ENCODE assay signal across 8 mouse cellular contexts in the genomic region with DNA sequence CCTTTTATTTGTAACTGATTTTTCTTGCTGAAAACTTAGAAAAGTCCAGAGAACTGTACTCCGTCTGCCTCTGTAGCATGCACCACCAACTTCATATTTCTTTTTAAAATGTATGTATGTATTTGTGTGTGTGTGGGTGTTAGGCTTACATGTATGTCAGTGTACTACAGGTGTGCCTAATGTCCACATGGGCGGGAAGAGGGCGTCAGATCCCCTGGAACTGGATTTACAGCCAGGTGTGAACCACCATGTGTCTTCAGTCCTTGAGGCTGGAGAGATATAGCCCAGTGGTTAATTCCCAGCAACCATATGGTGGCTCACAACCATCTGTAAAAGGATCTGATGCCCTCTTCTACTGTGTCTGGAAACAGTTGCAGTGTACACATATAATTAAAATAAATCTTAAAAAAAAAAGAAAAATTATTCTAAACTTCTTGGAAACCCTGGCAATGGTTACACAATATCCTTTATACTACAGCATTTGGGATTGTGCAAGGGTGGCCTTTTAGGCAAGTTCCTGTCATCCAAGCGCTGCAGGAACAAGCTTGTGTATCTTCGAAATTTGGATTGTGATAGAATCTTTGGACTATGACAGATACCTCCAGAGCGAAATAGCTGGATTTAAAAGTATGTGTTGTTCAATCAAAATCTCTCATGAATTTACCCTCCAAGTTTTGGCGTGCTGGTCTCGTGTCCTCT. TPM values are rescaled to one million over a fixed set of nuclear protein-coding genes. Genes with fewer than 3 reads are reported as not detected.
DNase-seq lines count a peak whose midpoint lies in the region; ATAC-seq and TF ChIP-seq lines count a peak whose summit lies in the region.

No protein-coding gene starts in this region.

- TF ChIP-seq CTCF in kidney, adult 2 months (conservative IDR thresholded peaks at IDR 0.05; ENCODE audit: insufficient read depth, insufficient read length, low read depth, low read length) = no peak

- ATAC-seq in kidney, embryonic 16.5 days (ENCODE audit: low FRiP score, low TSS enrichment) = no peak
- ATAC-seq in common myeloid progenitor, adult 5-6 weeks (replicated peaks; ENCODE audit: low read depth, poor library complexity, severe bottlenecking) = peak; percentile 36
- no peak for ATAC-seq in hindbrain, embryonic 16.5 days
- ATAC-seq in midbrain, embryonic 15.5 days (replicated peaks) = no peak

- no peak overlapping the region; the same call in 1 of the 2 replicates for H3K9ac ChIP-seq in kidney, embryonic 16.5 days (replicated peaks; ENCODE audit: low read length)
- no peak overlapping the region for H3K9ac ChIP-seq in hindbrain, embryonic 16.5 days (ENCODE audit: low read depth, low read length)
- 0 out of 2 replicates have a peak overlapping the region, but pooled peaks have one; percentile 45 for H3K9ac ChIP-seq in midbrain, embryonic 15.5 days

- WGBS in kidney, embryonic 16.5 days = 69% methylated on average over 8 of the region's 8 CpGs
- 69% methylated on average over 8 of the region's 8 CpGs for WGBS in kidney, adult 2 months
- 68% methylated on average over 8 of the region's 8 CpGs for WGBS in hindbrain, embryonic 16.5 days
- 69% methylated on average over 8 of the region's 8 CpGs for WGBS in midbrain, embryonic 15.5 days

- no peak for DNase-seq in kidney, adult 2 months
- DNase-seq in right cerebral cortex, postnatal 14 days = no peak
- DNase-seq in urinary bladder, postnatal 14 days (ENCODE audit: low spot score) = no peak
- no peak for DNase-seq in right cerebral cortex, postnatal 36 days (ENCODE audit: low spot score in 2 of 2)

- no peaks in the 10 kb centered on the region for H3K36me3 ChIP-seq in kidney, embryonic 16.5 days (ENCODE audit: insufficient read depth, low read length)
- no peaks in the 10 kb centered on the region for H3K36me3 ChIP-seq in kidney, adult 2 months (ENCODE audit: control insufficient read depth, insufficient read depth, low read length)
- 0 out of 2 replicates have a peak, but pooled peaks cover 2% of the 10 kb centered on the region for H3K36me3 ChIP-seq in hindbrain, embryonic 16.5 days (ENCODE audit: control insufficient read depth, insufficient read depth, low read length)
- H3K36me3 ChIP-seq in midbrain, embryonic 15.5 days (replicated peaks) = no peaks in the 10 kb centered on the region

- H3K4me1 ChIP-seq in kidney, embryonic 16.5 days (ENCODE audit: insufficient read depth, low read length) = 0 out of 2 replicates have a peak, but pooled peaks cover 5% of the 10 kb centered on the region
- no peaks in the 10 kb centered on the region for H3K4me1 ChIP-seq in kidney, adult 2 months (ENCODE audit: control insufficient read depth, insufficient read depth, low read length)
- peaks cover 3% of the 10 kb centered on the region; the same call in 1 of the 2 replicates for H3K4me1 ChIP-seq in hindbrain, embryonic 16.5 days (ENCODE audit: control insufficient read depth, insufficient read depth, low read depth, low read length)
- peaks cover 5% of the 10 kb centered on the region; the same call in 1 of the 2 replicates for H3K4me1 ChIP-seq in midbrain, embryonic 15.5 days

- peak overlapping the region; percentile 49; the same call in 1 of the 2 replicates for H3K4me2 ChIP-seq in kidney, embryonic 16.5 days (replicated peaks; ENCODE audit: low read depth, low read length)
- peak overlapping the region; percentile 83 for H3K4me2 ChIP-seq in hindbrain, embryonic 16.5 days (ENCODE audit: low read length)
- peak overlapping the region; percentile 66 for H3K4me2 ChIP-seq in midbrain, embryonic 15.5 days

- H3K9me3 ChIP-seq in kidney, embryonic 16.5 days (ENCODE audit: low read length) = no peaks in the 10 kb centered on the region
- H3K9me3 ChIP-seq in hindbrain, embryonic 16.5 days (ENCODE audit: control insufficient read depth, low read length) = no peaks in the 10 kb centered on the region
- H3K9me3 ChIP-seq in midbrain, embryonic 15.5 days = no peaks in the 10 kb centered on the region

- H3K4me3 ChIP-seq in kidney, embryonic 16.5 days (ENCODE audit: low read length) = no peak overlapping the region
- H3K4me3 ChIP-seq in kidney, adult 2 months (ENCODE audit: insufficient read depth, low read depth, low read length) = no peak overlapping the region
- H3K4me3 ChIP-seq in hindbrain, embryonic 16.5 days (ENCODE audit: low read length) = no peak overlapping the region; the same call in 1 of the 2 replicates
- peak overlapping the region; percentile 39 for H3K4me3 ChIP-seq in midbrain, embryonic 15.5 days

- no peak for TF ChIP-seq POLR2A in kidney, adult 2 months (IDR thresholded peaks at IDR 0.05; ENCODE audit: low read depth, low read length)

- H3K27me3 ChIP-seq in kidney, embryonic 16.5 days (ENCODE audit: insufficient read depth, low read length) = no peaks in the 10 kb centered on the region
- no peaks in the 10 kb centered on the region for H3K27me3 ChIP-seq in kidney, adult 2 months (replicated peaks; ENCODE audit: control insufficient read depth, insufficient read depth, low read length)
- H3K27me3 ChIP-seq in hindbrain, embryonic 16.5 days (replicated peaks; ENCODE audit: control insufficient read depth, insufficient read depth, low read length) = no peaks in the 10 kb centered on the region
- H3K27me3 ChIP-seq in midbrain, embryonic 15.5 days (replicated peaks) = no peaks in the 10 kb centered on the region

- no peak overlapping the region for H3K27ac ChIP-seq in kidney, embryonic 16.5 days (ENCODE audit: low read length)
- no peak overlapping the region for H3K27ac ChIP-seq in kidney, adult 2 months (ENCODE audit: insufficient read depth, low read depth, low read length)
- no peak overlapping the region for H3K27ac ChIP-seq in hindbrain, embryonic 16.5 days (ENCODE audit: low read depth, low read length)
- peak overlapping the region; percentile 67 for H3K27ac ChIP-seq in midbrain, embryonic 15.5 days

RNA-seq across cellular contexts. Expression of a gene that starts 17.0 kb away (rescaled TPM):
- polyA plus RNA-seq in kidney, embryonic 16.5 days (2015; fragmentation: Nextera tagmentation; extraction: Ambion mirVana) = 17.6 and 18.9 TPM in 2 replicates
- 31.0 and 39.7 TPM in 2 replicates for polyA plus RNA-seq in kidney, adult 2 months (2012; rRNA removed)
- 12.0 and 15.2 TPM in 2 replicates for total RNA-seq in common myeloid progenitor, adult 5-6 weeks (2017)
- 32.7 and 33.7 TPM in 2 replicates for polyA plus RNA-seq in hindbrain, embryonic 16.5 days (2015; fragmentation: Nextera tagmentation; extraction: Ambion mirVana)
- polyA plus RNA-seq in midbrain, embryonic 15.5 days (2015; fragmentation: Nextera tagmentation; extraction: Ambion mirVana) = 29.5 and 31.9 TPM in 2 replicates

RNA-seq across cellular contexts. Expression of a gene that starts 27.8 kb away (rescaled TPM):
- polyA plus RNA-seq in kidney, embryonic 16.5 days (2015; fragmentation: Nextera tagmentation; extraction: Ambion mirVana) = 5.9 and 6.3 TPM in 2 replicates
- 6.3 and 6.4 TPM in 2 replicates for polyA plus RNA-seq in kidney, adult 2 months (2012; rRNA removed)
- total RNA-seq in common myeloid progenitor, adult 5-6 weeks (2017) = 0.27 and 0.34 TPM in 2 replicates
- polyA plus RNA-seq in hindbrain, embryonic 16.5 days (2015; fragmentation: Nextera tagmentation; extraction: Ambion mirVana) = 0.79 and 1.2 TPM in 2 replicates
- polyA plus RNA-seq in midbrain, embryonic 15.5 days (2015; fragmentation: Nextera tagmentation; extraction: Ambion mirVana) = 0.48 and 0.72 TPM in 2 replicates
